Mouse (Mus musculus) embryonic facial prominence, embryonic 11.5 days (tissue): Measurements from ENCODE around the gene Telo2. TPM values are rescaled to one million over a fixed set of nuclear protein-coding genes. Genes with fewer than 3 reads are reported as not detected.
A peak's percentile ranks its signal among the peaks of the same experiment; 100 is the strongest.

ENCODE experiments used
- ATAC-seq: fragments of 200-750 bp; cut with Nextera tagmentation; replicated peaks from 2 replicates; pipeline ENCODE4 v1.8.0; 2017; ENCODE audit warnings: low read depth; ENCODE audit not compliant: insufficient number of reproducible peaks, low FRiP score, low TSS enrichment
- DNase-seq: peaks from one replicate; pipeline ENCODE4 v3.0.0-alpha.2; 2015; ENCODE audit warnings: low spot score
- H3K27ac ChIP-seq: fragments of 300-500 bp; sonication (generic); replicated peaks from 2 replicates; pipeline ENCODE4 v1.5.1; 2014; ENCODE audit warnings: mild to moderate bottlenecking, low read depth, low read length, control low read depth
- H3K27me3 ChIP-seq: fragments of 300-500 bp; sonication (generic); 2 replicates; pipeline ENCODE4 v1.6.1; 2014; ENCODE audit warnings: mild to moderate bottlenecking, low read length, moderate library complexity, mixed read lengths; ENCODE audit not compliant: control insufficient read depth, insufficient read depth
- H3K36me3 ChIP-seq: fragments of 300-500 bp; sonication (generic); replicated peaks from 2 replicates; pipeline ENCODE4 v1.6.1; 2014; ENCODE audit warnings: low read depth, mild to moderate bottlenecking, low read length, moderate library complexity, mixed read lengths; ENCODE audit not compliant: control insufficient read depth, insufficient read depth
- H3K4me1 ChIP-seq: fragments of 300-500 bp; sonication (generic); 2 replicates; pipeline ENCODE4 v1.6.1; 2014; ENCODE audit warnings: low read length, mixed read lengths; ENCODE audit not compliant: control insufficient read depth, insufficient read depth
- H3K4me2 ChIP-seq: fragments of 300-500 bp; sonication (generic); 2 replicates; pipeline ENCODE4 v1.6.1; 2014; ENCODE audit warnings: low read depth, mild to moderate bottlenecking, control low read depth, low read length, moderate library complexity
- H3K4me3 ChIP-seq: fragments of 300-500 bp; sonication (generic); 2 replicates; pipeline ENCODE4 v1.5.1; 2014; ENCODE audit warnings: low read depth, low read length, control low read depth
- H3K9ac ChIP-seq: fragments of 300-500 bp; sonication (generic); replicated peaks from 2 replicates; pipeline ENCODE4 v1.6.1; 2014; ENCODE audit warnings: mild to moderate bottlenecking, control low read depth, low read length
- H3K9me3 ChIP-seq: fragments of 300-500 bp; sonication (generic); replicated peaks from 2 replicates; pipeline ENCODE4 v1.6.1; 2016; ENCODE audit warnings: mild to moderate bottlenecking, low read length, inconsistent platforms, mixed read lengths; ENCODE audit not compliant: control insufficient read depth
- WGBS: fragments of 180-500 bp; shearing (Covaris S2); extraction: QIAGEN DNeasy Blood & Tissue Kit; methylation state at CpG from one replicate; pipeline ENCODE4 v1.1.7; 2014; 5-methylcytosine and 5-hydroxymethylcytosine counted together
- polyA plus RNA-seq: library from polyadenylated mRNA; unstranded; fragments of >200 nt; fragmentation: Nextera tagmentation; extraction: Ambion mirVana; gene quantifications from 2 replicates; pipeline ENCODE4 v1.2.1, GENCODE M21; 2014

Gene Telo2
- polyA plus RNA-seq, 1 experiment from 2014 or later: 20.6 TPM

- H3K27ac ChIP-seq: 0 out of 2 replicates have a peak overlapping the region, but pooled peaks have one; percentile 48
Observed at GRCm38 (mm10) chr17:25080960-25081381, 34.8 kb downstream of the Telo2 start.

GRCm38 (mm10) chr17:25080210-25080609 is 35.6 kb downstream of the Telo2 start:
- H3K9ac ChIP-seq: peak overlapping the region; percentile 5; the same call in 1 of the 2 replicates

More at GRCm38 (mm10) chr17:25080960-25081381, 34.8 kb downstream of the Telo2 start:
- peaks cover 3% of the 10 kb centered on the region for H3K4me1 ChIP-seq
- no peaks in the 10 kb centered on the region for H3K9me3 ChIP-seq
- no peak for DNase-seq
- no peaks in the 10 kb centered on the region for H3K27me3 ChIP-seq
- no peak overlapping the region; the same call in 1 of the 2 replicates for H3K4me2 ChIP-seq
- H3K4me3 ChIP-seq: no peak overlapping the region
- ATAC-seq: no peak
- WGBS: 63% methylated on average over 11 of the region's 11 CpGs
- H3K9ac ChIP-seq: no peak overlapping the region; the same call in 1 of the 2 replicates
- H3K36me3 ChIP-seq: no peaks in the 10 kb centered on the region

GRCm38 (mm10) chr17:25077771-25078372 is 37.9 kb downstream of the Telo2 start:
- Histone ChIP-seq H3K9ac (no peak overlapping the region), H3K27me3 (no peaks in the 10 kb centered on the region), H3K9me3 (no peaks in the 10 kb centered on the region), H3K27ac (no peak overlapping the region), H3K36me3 (no peaks in the 10 kb centered on the region), H3K4me1 (peaks cover 3% of the 10 kb centered on the region; the same call in 1 of the 2 replicates), H3K4me2 (no peak overlapping the region), H3K4me3 (no peak overlapping the region)
- 81% methylated on average over 13 of the region's 13 CpGs for WGBS
- no peak for DNase-seq
- no peak for ATAC-seq

More at GRCm38 (mm10) chr17:25080210-25080609, 35.6 kb downstream of the Telo2 start:
- Histone ChIP-seq H3K9me3 (no peaks in the 10 kb centered on the region), H3K27me3 (no peaks in the 10 kb centered on the region), H3K4me1 (peaks cover 3% of the 10 kb centered on the region), H3K36me3 (no peaks in the 10 kb centered on the region), H3K27ac (no peak overlapping the region), H3K4me2 (no peak overlapping the region), H3K4me3 (peak overlapping the region; percentile 11)
- ATAC-seq (no peak), DNase-seq (no peak)
- WGBS: 90% methylated on average over 13 of the region's 13 CpGs

- Histone ChIP-seq H3K4me2 (no peak overlapping the region), H3K4me3 (no peak overlapping the region)
- ATAC-seq: no peak
Observed at GRCm38 (mm10) chr17:25076906-25077305, 38.9 kb downstream of the Telo2 start.

GRCm38 (mm10) chr17:25068690-25069089 is 47.1 kb downstream of the Telo2 start:
- H3K4me2 ChIP-seq: no peak overlapping the region
- no peaks in the 10 kb centered on the region for H3K9me3 ChIP-seq
- no peaks in the 10 kb centered on the region for H3K4me1 ChIP-seq
- no peaks in the 10 kb centered on the region for H3K27me3 ChIP-seq
- ATAC-seq (no peak), DNase-seq (no peak)
- H3K4me3 ChIP-seq: no peak overlapping the region
- WGBS: 59% methylated on average over 2 of the region's 2 CpGs
- H3K9ac ChIP-seq: no peak overlapping the region
- H3K36me3 ChIP-seq: no peaks in the 10 kb centered on the region; the same call in 1 of the 2 replicates
- H3K27ac ChIP-seq: no peak overlapping the region

More at GRCm38 (mm10) chr17:25076906-25077305, 38.9 kb downstream of the Telo2 start:
- H3K4me1 ChIP-seq: 0 out of 2 replicates have a peak, but pooled peaks cover 3% of the 10 kb centered on the region
- H3K36me3 ChIP-seq: no peaks in the 10 kb centered on the region
- 91% methylated on average over 4 of the region's 4 CpGs for WGBS
- no peak overlapping the region for H3K27ac ChIP-seq
- no peak overlapping the region for H3K9ac ChIP-seq
- no peak for DNase-seq
- H3K9me3 ChIP-seq: no peaks in the 10 kb centered on the region
- no peaks in the 10 kb centered on the region for H3K27me3 ChIP-seq

GRCm38 (mm10) chr17:25067442-25067851 is 48.3 kb downstream of the Telo2 start:
- H3K36me3 ChIP-seq: no peaks in the 10 kb centered on the region; the same call in 1 of the 2 replicates
- H3K27ac ChIP-seq: no peak overlapping the region
- 74% methylated on average over 8 of the region's 8 CpGs for WGBS
- DNase-seq (no peak), ATAC-seq (no peak)
- no peaks in the 10 kb centered on the region for H3K27me3 ChIP-seq
- no peak overlapping the region for H3K4me3 ChIP-seq
- no peaks in the 10 kb centered on the region for H3K9me3 ChIP-seq
- no peak overlapping the region for H3K9ac ChIP-seq
- H3K4me1 ChIP-seq: no peaks in the 10 kb centered on the region
- no peak overlapping the region for H3K4me2 ChIP-seq

- Histone ChIP-seq H3K9ac (no peak overlapping the region), H3K9me3 (no peaks in the 10 kb centered on the region), H3K4me2 (no peak overlapping the region), H3K27ac (no peak overlapping the region), H3K4me1 (no peaks in the 10 kb centered on the region), H3K4me3 (no peak overlapping the region), H3K27me3 (no peaks in the 10 kb centered on the region), H3K36me3 (no peaks in the 10 kb centered on the region; the same call in 1 of the 2 replicates)
- ATAC-seq (no peak), DNase-seq (no peak)
- 91% methylated on average over 7 of the region's 7 CpGs for WGBS
Observed at GRCm38 (mm10) chr17:25066595-25066994, 49.2 kb downstream of the Telo2 start.

- WGBS: 86% methylated on average over 3 of the region's 3 CpGs
- ATAC-seq: no peak
- H3K9ac ChIP-seq: no peak overlapping the region
- H3K27ac ChIP-seq: no peak overlapping the region
- H3K9me3 ChIP-seq: no peaks in the 10 kb centered on the region
- H3K4me3 ChIP-seq: no peak overlapping the region
- DNase-seq: no peak
- no peaks in the 10 kb centered on the region; the same call in 1 of the 2 replicates for H3K36me3 ChIP-seq
- no peaks in the 10 kb centered on the region for H3K4me1 ChIP-seq
- no peak overlapping the region for H3K4me2 ChIP-seq
- no peaks in the 10 kb centered on the region for H3K27me3 ChIP-seq
Observed at GRCm38 (mm10) chr17:25065189-25065588, 50.6 kb downstream of the Telo2 start.
